Mouse (Mus musculus): ENCODE measurements around the gene Raet1e. TPM values are rescaled to one million over a fixed set of nuclear protein-coding genes. Genes with fewer than 3 reads are reported as not detected.
"Not testable (repeated sequence)": the region's sequence is repeated elsewhere in the genome, so short reads cannot be mapped to it uniquely, and the experiment has no call there.

Gene Raet1e
- polyA plus RNA-seq, 1 experiment from 2014 or later, result 12.1 TPM

- not testable (repeated sequence) for H3K9me3 ChIP-seq; H3K4me3 ChIP-seq; DNase-seq (ENCODE audit: low spot score); H3K27ac ChIP-seq; H3K36me3 ChIP-seq
- peaks cover 77% of the 10 kb centered on the region for H3K27me3 ChIP-seq (ENCODE audit: insufficient read depth, poor library complexity, severe bottlenecking)
- H3K4me1 ChIP-seq, result peaks cover 15% of the 10 kb centered on the region
- WGBS, result 11% methylated on average over 7 of the region's 7 CpGs
These were observed 5.2 kb upstream of the Raet1e start for GRCm38 (mm10) chr10:22153147-22153690.

DNA sequence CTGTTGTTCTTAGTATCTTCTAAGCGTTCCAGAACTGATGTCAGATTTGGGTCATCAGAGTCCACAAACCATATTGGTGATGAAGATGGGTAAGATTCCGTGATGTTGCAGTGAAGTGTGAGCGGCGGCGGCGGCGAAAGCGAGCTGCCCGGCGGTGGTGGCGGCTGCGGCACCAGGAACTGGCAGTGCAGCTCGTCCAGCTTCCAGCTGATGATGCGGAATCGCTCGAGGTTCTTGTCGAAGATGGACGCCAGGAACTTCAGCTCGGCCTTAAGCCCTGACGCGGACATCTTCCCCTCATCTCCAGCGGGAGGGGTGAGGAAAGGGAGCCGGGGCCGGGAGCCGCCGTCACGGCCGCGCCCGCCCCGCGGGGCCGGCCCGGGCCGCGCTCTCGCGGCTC lies 4.2 kb upstream of the Raet1e start:
- WGBS, result 0% methylated on average over 38 of the region's 38 CpGs
- not testable (repeated sequence) for DNase-seq (ENCODE audit: low spot score); H3K9me3 ChIP-seq; H3K36me3 ChIP-seq; H3K27ac ChIP-seq
- H3K4me3 ChIP-seq, result peak overlapping the region; percentile 45
- peaks cover 22% of the 10 kb centered on the region for H3K4me1 ChIP-seq
- H3K27me3 ChIP-seq (ENCODE audit: insufficient read depth, poor library complexity, severe bottlenecking), result peaks cover 86% of the 10 kb centered on the region

DNA sequence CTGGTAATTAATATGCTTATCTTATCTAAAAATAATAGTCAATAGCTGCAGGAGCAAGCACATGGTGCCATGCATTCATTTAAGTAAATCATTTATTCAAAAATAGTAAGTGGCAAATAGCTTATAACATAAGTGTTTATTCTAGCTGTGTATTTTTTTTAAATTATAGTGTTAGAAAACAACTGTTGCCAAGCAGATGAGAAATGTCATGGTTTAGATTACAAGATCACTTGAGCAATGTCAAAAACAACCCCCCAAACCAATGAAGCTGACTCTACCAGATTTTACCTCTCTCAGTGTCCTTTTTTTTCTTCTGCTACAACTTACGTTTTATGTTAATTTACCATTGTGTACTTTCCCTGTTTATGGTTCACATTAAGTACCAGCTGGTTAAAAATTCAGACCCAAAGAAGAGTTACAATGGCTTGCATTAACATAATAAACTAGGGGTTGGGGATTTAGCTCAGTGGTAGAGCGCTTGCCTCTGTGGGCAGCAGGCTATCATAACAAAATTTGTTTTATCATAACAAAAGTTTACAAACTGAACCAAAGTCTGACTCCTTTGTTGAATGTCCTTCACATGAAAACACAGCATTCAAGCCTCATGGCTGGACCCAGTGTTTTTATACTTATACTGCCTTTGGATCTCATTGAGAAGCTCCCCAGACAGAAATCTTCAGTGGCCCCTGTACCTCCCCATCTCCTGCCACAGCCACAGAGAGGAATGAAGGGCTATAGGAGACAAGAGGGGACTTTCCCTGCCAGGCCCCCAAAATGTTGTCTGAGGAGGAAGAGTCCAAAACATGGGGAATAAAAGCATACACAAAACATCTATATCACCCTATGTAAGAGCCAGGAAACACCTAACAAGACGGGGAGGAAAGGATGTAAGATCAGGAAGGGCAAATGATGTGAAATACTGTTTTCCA lies 3.2 kb upstream of the Raet1e start:
- H3K27me3 ChIP-seq (ENCODE audit: insufficient read depth, poor library complexity, severe bottlenecking), result peaks cover 92% of the 10 kb centered on the region
- H3K4me1 ChIP-seq, result peaks cover 21% of the 10 kb centered on the region
- H3K4me3 ChIP-seq, result no peak overlapping the region
- no peaks in the 10 kb centered on the region for H3K9me3 ChIP-seq
- no peak for DNase-seq (ENCODE audit: low spot score)
- no peak overlapping the region for H3K27ac ChIP-seq
- H3K36me3 ChIP-seq, result no peaks in the 10 kb centered on the region
- 18% methylated on average over 3 of the region's 3 CpGs for WGBS

DNA sequence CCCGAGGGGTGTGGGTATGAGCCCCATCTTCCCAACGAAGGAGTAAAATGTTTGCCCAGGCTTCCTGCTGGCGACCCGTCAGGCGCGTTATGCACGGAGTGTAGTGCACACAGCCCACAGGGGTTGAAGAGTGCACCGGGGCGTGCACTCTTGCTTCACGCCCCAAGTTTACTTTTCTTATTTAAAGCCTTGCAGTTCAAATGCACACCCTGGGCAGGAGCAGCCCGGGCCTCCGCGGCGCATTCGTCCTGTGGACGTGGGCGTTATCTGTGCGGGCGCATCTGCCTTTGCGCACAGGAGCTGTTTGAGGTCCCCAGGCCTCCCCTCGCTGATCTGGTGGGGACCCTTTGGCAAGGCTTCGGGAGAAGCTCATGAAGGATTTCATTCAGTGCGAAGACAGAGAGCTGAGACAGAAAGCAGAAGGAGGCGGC lies 777 bp downstream of the Raet1e start:
- Histone ChIP-seq H3K27ac (no peak overlapping the region), H3K4me3 (peak overlapping the region; percentile 59), H3K36me3 (no peaks in the 10 kb centered on the region), H3K4me1 (peaks cover 11% of the 10 kb centered on the region), H3K9me3 (no peaks in the 10 kb centered on the region), H3K27me3 (ENCODE audit: insufficient read depth, poor library complexity, severe bottlenecking) (peaks cover 83% of the 10 kb centered on the region)
- under 1% methylated on average over 24 of the region's 24 CpGs for WGBS
- DNase-seq (ENCODE audit: low spot score), result no peak

GRCm38 (mm10) chr10:22159581-22160140 lies 1.3 kb downstream of the Raet1e start:
- Histone ChIP-seq H3K27ac (no peak overlapping the region), H3K27me3 (ENCODE audit: insufficient read depth, poor library complexity, severe bottlenecking) (peaks cover 78% of the 10 kb centered on the region), H3K4me3 (no peak overlapping the region; the same call in 1 of the 2 replicates), H3K9me3 (no peaks in the 10 kb centered on the region), H3K4me1 (peaks cover 11% of the 10 kb centered on the region), H3K36me3 (no peaks in the 10 kb centered on the region)
- no peak for DNase-seq (ENCODE audit: low spot score)
- 3% methylated on average over 23 of the region's 23 CpGs for WGBS

DNA sequence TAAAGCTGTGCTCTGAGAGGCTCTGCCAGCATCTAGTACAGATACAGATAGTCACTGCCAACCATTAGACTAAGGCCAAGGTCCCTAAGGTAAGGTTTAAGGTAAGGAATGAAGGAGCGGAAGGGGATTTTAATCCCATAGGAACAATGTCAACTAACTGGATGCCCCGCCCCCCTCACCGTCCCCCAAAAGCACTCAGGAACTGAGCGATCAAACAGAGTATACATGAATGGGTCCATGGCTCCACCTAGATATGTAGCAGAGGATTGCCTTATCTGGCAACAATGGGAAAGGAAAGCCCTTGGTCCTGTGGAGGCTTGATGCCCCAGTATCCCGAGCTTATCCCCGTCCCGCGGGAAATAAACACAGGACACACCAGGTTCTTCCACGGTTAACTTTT lies 4.9 kb downstream of the Raet1e start:
- not testable (repeated sequence) for H3K9me3 ChIP-seq; H3K4me1 ChIP-seq; H3K27ac ChIP-seq; DNase-seq (ENCODE audit: low spot score); H3K36me3 ChIP-seq
- Histone ChIP-seq H3K4me3 (peak overlapping the region; percentile 39), H3K27me3 (ENCODE audit: insufficient read depth, poor library complexity, severe bottlenecking) (peaks cover 41% of the 10 kb centered on the region)
- WGBS, result 12% methylated on average over 9 of the region's 9 CpGs

DNA sequence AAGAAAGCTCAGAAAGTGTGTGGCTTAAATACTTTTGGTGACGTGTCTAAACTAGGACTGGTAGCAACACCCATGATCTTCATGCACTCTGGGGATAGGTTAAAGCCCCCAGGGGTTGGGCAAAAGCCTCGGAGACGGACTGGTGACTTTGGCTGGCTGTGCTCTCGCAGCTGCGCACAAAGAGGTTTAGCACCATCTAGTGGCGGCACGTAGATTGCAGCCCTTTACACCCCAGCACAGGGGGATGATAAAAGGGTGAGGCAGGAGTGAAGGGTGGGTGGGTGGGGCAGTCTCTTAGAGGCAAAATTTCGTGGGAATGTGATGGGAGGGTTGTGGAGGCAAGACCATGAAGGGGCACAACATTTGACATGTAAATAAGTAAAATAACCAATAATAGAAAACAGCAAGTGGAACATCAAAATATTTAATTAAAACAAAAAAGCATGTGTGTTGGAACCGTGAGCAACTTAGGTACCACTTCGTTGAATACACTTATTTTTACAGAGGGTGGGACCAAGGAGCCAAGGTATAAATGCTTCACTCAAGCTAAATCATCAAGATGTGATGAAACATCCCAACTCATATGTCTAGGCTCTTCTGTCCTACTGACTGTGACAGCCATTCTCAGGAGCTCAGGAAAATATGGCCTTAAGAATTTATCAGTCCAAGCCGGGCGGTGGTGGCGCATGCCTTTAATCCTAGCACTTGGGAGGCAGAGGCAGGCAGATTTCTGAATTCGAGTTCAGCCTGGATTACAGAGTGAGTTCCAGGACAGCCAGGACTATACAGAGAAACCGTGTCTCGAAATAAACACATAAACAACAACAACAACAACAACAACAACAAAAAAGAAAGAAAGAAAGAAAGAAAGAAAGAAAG lies 5.6 kb downstream of the Raet1e start:
- DNase-seq (ENCODE audit: low spot score); H3K36me3 ChIP-seq; H3K4me1 ChIP-seq; H3K27ac ChIP-seq; H3K9me3 ChIP-seq: not testable (repeated sequence)
- H3K27me3 ChIP-seq (ENCODE audit: insufficient read depth, poor library complexity, severe bottlenecking), result peaks cover 35% of the 10 kb centered on the region
- WGBS, result 35% methylated on average over 15 of the region's 16 CpGs
- H3K4me3 ChIP-seq, result peak overlapping the region; percentile 39

DNA sequence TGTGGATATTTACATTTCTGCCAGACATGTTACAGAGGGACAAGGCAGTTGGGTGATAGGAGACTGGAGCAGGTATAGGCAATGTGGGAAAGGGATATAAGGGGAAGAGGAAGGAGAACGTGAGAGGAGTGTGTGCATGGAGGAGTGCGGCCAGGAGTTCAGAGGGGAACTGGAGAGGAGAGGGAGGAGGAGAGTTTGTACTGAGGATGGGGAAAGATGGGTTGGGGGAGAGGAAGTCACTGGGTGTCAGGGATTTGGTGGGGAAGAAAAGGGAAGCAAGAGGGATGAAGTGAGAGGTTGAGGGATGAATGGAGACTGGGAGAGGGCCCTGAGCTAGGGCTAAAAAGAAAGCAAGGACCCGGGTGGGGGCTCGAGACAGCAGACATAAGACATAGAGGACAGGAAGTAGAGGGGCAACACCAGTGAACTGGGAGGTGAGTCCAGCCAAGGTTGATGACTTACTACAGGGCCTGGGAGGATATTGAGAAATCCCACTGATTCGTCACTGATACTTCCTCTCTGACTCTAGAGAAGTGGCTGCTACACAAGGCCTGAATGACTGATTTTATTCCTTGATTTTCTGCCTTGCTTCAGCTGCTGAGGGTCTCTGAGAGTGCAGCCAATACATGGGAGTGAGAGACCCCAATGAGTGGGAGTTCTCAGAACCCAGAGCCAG lies 7.1 kb downstream of the Raet1e start:
- not testable (repeated sequence) for H3K4me3 ChIP-seq; H3K36me3 ChIP-seq; H3K4me1 ChIP-seq; DNase-seq (ENCODE audit: low spot score); H3K9me3 ChIP-seq; H3K27ac ChIP-seq
- H3K27me3 ChIP-seq (ENCODE audit: insufficient read depth, poor library complexity, severe bottlenecking), result peaks cover 20% of the 10 kb centered on the region
- WGBS, result 66% methylated on average over 5 of the region's 5 CpGs

DNA sequence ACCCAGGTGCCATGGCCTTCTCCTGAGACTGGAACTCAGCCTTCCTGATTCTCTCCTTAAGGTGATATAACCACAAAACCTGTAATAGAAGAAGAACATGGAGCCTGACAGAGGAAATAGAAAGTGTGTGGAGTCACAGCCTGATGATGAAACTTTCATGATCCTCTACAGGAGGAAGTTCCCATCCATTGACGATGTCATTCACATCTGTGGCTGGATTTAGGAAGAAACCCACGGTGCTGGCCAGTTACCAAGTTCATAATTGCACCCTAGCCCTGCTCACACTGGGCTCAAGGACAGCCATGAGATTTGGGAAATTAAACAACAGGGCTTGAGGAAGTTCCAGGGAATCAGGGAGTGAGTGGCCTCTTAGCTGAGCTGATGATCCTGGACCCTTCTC lies 7.7 kb downstream of the Raet1e start:
- 62% methylated on average over 2 of the region's 2 CpGs for WGBS
- not testable (repeated sequence) for H3K36me3 ChIP-seq; H3K9me3 ChIP-seq; H3K27ac ChIP-seq; DNase-seq (ENCODE audit: low spot score); H3K4me3 ChIP-seq; H3K4me1 ChIP-seq
- H3K27me3 ChIP-seq (ENCODE audit: insufficient read depth, poor library complexity, severe bottlenecking), result peaks cover 14% of the 10 kb centered on the region; the same call in 1 of the 2 replicates

DNA sequence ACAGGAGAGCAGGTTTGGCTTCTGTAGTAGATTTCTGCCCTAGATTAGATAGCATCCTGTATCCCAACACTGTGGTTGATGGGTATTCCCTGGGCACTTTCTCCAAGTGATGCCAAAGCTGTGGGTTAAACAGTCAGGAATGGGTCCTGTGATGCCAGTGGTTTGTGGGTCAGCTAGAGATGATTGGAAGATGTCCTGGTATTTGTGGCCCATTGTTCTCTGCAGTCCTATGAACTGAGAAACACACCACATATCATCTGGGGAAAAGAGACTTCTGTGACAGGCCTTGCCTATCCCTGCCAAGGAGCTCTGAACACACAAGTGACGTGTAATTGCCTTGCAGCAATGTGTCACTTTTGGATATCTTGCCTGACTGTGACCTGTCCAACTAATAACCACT lies 8.7 kb downstream of the Raet1e start:
- H3K4me3 ChIP-seq; H3K27ac ChIP-seq; DNase-seq (ENCODE audit: low spot score); H3K36me3 ChIP-seq; H3K9me3 ChIP-seq; H3K4me1 ChIP-seq; H3K27me3 ChIP-seq (ENCODE audit: insufficient read depth, poor library complexity, severe bottlenecking): not testable (repeated sequence)
- 75% methylated on average over 1 of the region's 1 CpGs for WGBS

DNA sequence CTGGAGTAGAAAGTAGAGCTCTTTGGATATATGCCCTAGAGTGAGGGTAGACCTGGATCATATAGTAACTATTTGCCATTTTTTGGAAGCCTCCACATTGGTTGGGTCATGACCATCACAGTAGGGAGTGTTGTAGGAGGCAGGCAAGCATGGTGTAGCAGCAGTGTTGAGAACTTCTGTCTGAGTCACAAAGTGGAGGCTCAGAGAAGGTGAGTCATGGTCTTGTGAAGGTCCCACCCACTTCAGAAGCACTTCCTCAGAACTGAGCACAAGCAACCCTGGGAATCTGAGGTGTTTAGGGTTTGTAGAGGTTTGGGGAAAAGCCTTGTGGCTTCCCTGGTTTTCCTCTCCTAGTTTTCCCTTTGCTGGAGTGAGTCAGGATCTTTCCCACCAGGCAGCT lies 10.7 kb downstream of the Raet1e start:
- not testable (repeated sequence) for H3K27ac ChIP-seq; H3K36me3 ChIP-seq; H3K9me3 ChIP-seq; H3K27me3 ChIP-seq (ENCODE audit: insufficient read depth, poor library complexity, severe bottlenecking); H3K4me3 ChIP-seq; DNase-seq (ENCODE audit: low spot score); H3K4me1 ChIP-seq

Data from heart, embryonic 10.5 days (tissue).